Mouse (Mus musculus) E14TG2a.4 (cell line): Measurements from ENCODE around the gene Il17rc.

Experiments used
- CTCF ChIP-seq: conservative IDR thresholded peaks from 2 replicates; pipeline ENCODE4 v1.5.1; 2014; ENCODE audit warnings: low read length
- NANOG ChIP-seq: IDR thresholded peaks from 2 replicates; pipeline ENCODE4 v1.6.1; 2014; ENCODE audit warnings: borderline replicate concordance, low read length, mixed read lengths

DNA sequence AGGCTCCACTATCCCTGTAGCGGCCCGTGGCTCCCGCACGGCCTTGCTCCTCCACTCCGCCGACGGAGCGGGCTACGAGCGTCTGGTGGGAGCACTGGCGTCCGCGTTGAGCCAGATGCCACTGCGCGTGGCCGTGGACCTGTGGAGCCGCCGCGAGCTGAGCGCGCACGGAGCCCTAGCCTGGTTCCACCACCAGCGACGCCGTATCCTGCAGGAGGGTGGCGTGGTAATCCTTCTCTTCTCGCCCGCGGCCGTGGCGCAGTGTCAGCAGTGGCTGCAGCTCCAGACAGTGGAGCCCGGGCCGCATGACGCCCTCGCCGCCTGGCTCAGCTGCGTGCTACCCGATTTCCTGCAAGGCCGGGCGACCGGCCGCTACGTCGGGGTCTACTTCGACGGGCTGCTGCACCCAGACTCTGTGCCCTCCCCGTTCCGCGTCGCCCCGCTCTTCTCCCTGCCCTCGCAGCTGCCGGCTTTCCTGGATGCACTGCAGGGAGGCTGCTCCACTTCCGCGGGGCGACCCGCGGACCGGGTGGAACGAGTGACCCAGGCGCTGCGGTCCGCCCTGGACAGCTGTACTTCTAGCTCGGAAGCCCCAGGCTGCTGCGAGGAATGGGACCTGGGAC, 11.4 kb downstream of the Il17rc start:
- TF ChIP-seq CTCF (no peak), NANOG (no peak)
